Mouse (Mus musculus) forebrain, embryonic 14.5 days (tissue): ENCODE results near the gene Pxylp1. TPM values are rescaled to one million over a fixed set of nuclear protein-coding genes. Genes with fewer than 3 reads are reported as not detected.

ENCODE experiments used
- ATAC-seq: fragments of 200-750 bp; cut with Nextera tagmentation; 2 replicates; pipeline ENCODE4 v1.8.0; 2017; ENCODE audit warnings: mild to moderate bottlenecking, moderate library complexity
- DNase-seq: peaks from one replicate; pipeline ENCODE4 v3.0.0-alpha.2; 2015; ENCODE audit warnings: low spot score
- H3K27ac ChIP-seq: fragments of 300-500 bp; sonication (generic); 2 replicates; pipeline ENCODE4 v1.5.1; 2014; ENCODE audit warnings: low read depth, mild to moderate bottlenecking, control low read depth, low read length, moderate library complexity
- H3K27me3 ChIP-seq: fragments of 300-500 bp; sonication (generic); replicated peaks from 2 replicates; pipeline ENCODE4 v1.6.1; 2014; ENCODE audit warnings: low read length, control low read depth, mixed read lengths; ENCODE audit not compliant: control insufficient read depth, insufficient read depth
- H3K36me3 ChIP-seq: fragments of 300-500 bp; sonication (generic); 2 replicates; pipeline ENCODE4 v1.6.1; 2014; ENCODE audit warnings: low read length, control low read depth; ENCODE audit not compliant: control insufficient read depth, insufficient read depth
- H3K4me1 ChIP-seq: fragments of 300-500 bp; sonication (generic); 2 replicates; pipeline ENCODE4 v1.6.1; 2014; ENCODE audit warnings: antibody characterized with exemption, low read length, control low read depth; ENCODE audit not compliant: control insufficient read depth, insufficient read depth
- H3K4me2 ChIP-seq: fragments of 300-500 bp; sonication (generic); 2 replicates; pipeline ENCODE4 v1.6.1; 2014; ENCODE audit warnings: mild to moderate bottlenecking, control low read depth, low read length
- H3K4me3 ChIP-seq: fragments of 300-500 bp; sonication (generic); 2 replicates; pipeline ENCODE4 v1.5.1; 2014; ENCODE audit warnings: low read depth, low read length, control low read depth
- H3K9ac ChIP-seq: fragments of 300-500 bp; sonication (generic); 2 replicates; pipeline ENCODE4 v1.6.1; 2014; ENCODE audit warnings: mild to moderate bottlenecking, low read length, control low read depth, moderate library complexity
- H3K9me3 ChIP-seq: fragments of 300-500 bp; sonication (generic); replicated peaks from 2 replicates; pipeline ENCODE4 v1.6.1; 2016; ENCODE audit warnings: low read length, control low read depth, mixed read lengths; ENCODE audit not compliant: control insufficient read depth
- WGBS: fragments of 180-500 bp; shearing (Covaris S2); extraction: QIAGEN DNeasy Blood & Tissue Kit; methylation state at CpG from one replicate; pipeline ENCODE4 v1.1.7; 2014; 5-methylcytosine and 5-hydroxymethylcytosine counted together
- polyA plus RNA-seq: library from polyadenylated mRNA; unstranded; fragments of >200 nt; fragmentation: Nextera tagmentation; extraction: Ambion mirVana; gene quantifications from 2 replicates; pipeline ENCODE4 v1.2.1, GENCODE M21; 2014

The Pxylp1 gene
- polyA plus RNA-seq, 1 experiment from 2014 or later = 45.4 TPM

DNA sequence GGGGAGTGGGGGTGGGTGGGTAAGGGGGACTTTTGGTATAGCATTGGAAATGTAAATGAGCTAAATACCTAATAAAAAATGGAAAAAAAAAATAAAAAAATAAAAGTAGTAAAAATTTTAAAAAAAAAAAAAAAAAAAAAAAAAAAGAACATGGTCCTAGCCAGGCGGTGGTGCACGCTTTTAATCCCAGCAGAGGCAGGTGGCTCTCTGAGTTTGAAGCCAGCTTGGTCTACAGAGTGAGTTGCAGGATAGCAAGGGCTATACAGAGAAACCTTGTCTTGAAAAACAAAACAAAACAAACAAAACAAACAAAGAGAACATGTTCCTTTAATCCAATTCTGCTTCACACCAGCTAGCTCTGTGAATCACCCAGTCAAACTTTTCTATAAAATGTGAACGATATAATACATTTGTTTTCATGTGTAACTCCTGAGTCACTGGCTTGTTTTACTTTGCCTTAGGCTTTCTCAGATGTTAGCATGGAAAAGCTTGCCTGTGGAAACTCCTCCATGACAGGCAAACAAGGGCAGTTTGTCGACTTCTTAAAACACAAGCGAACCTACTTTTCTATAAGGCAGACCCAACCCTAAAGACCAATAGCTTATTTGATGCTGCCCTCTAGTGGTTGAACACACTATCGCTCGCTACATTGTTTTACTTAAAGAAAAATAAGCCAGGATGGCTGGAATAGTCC is 74.2 kb downstream of the Pxylp1 start:
- 36% methylated on average over 7 of the region's 7 CpGs for WGBS
- Histone ChIP-seq H3K4me3 (no peak overlapping the region), H3K9ac (no peak overlapping the region), H3K27me3 (no peaks in the 10 kb centered on the region), H3K27ac (no peak overlapping the region), H3K4me2 (no peak overlapping the region), H3K9me3 (no peaks in the 10 kb centered on the region), H3K36me3 (no peaks in the 10 kb centered on the region), H3K4me1 (no peaks in the 10 kb centered on the region)
- peak; percentile 83 for ATAC-seq
- DNase-seq = peak; percentile 94

GRCm38 (mm10) chr9:96811996-96812395 is 80.5 kb downstream of the Pxylp1 start:
- H3K36me3 ChIP-seq = no peaks in the 10 kb centered on the region
- DNase-seq (peak; percentile 35), ATAC-seq (no peak)
- H3K27me3 ChIP-seq = no peaks in the 10 kb centered on the region
- no peak overlapping the region for H3K4me2 ChIP-seq
- no peaks in the 10 kb centered on the region for H3K9me3 ChIP-seq
- H3K9ac ChIP-seq = no peak overlapping the region
- H3K4me3 ChIP-seq = no peak overlapping the region
- 5% methylated on average over 4 of the region's 4 CpGs for WGBS
- H3K27ac ChIP-seq = no peak overlapping the region
- no peaks in the 10 kb centered on the region for H3K4me1 ChIP-seq

GRCm38 (mm10) chr9:96800131-96800825 is 92.2 kb downstream of the Pxylp1 start:
- no peaks in the 10 kb centered on the region for H3K36me3 ChIP-seq
- H3K9ac ChIP-seq = no peak overlapping the region
- no peak overlapping the region for H3K27ac ChIP-seq
- no peak overlapping the region for H3K4me3 ChIP-seq
- no peaks in the 10 kb centered on the region for H3K9me3 ChIP-seq
- no peak for ATAC-seq
- peak; percentile 56 for DNase-seq
- WGBS = 23% methylated on average over 5 of the region's 5 CpGs
- peaks cover 2% of the 10 kb centered on the region; the same call in 1 of the 2 replicates for H3K4me1 ChIP-seq
- H3K4me2 ChIP-seq = no peak overlapping the region
- H3K27me3 ChIP-seq = no peaks in the 10 kb centered on the region

GRCm38 (mm10) chr9:96797311-96797710 is 95.2 kb downstream of the Pxylp1 start:
- WGBS = 97% methylated on average over 3 of the region's 3 CpGs
- ATAC-seq = no peak
- H3K4me3 ChIP-seq = no peak overlapping the region
- H3K4me2 ChIP-seq = no peak overlapping the region
- no peak overlapping the region for H3K27ac ChIP-seq
- peaks cover 2% of the 10 kb centered on the region; the same call in 1 of the 2 replicates for H3K4me1 ChIP-seq
- H3K27me3 ChIP-seq = no peaks in the 10 kb centered on the region
- no peak overlapping the region for H3K9ac ChIP-seq
- DNase-seq = no peak
- H3K36me3 ChIP-seq = no peaks in the 10 kb centered on the region
- no peaks in the 10 kb centered on the region for H3K9me3 ChIP-seq

GRCm38 (mm10) chr9:96795399-96795928 is 97.0 kb downstream of the Pxylp1 start:
- peak overlapping the region; percentile 34 for H3K4me3 ChIP-seq
- no peaks in the 10 kb centered on the region for H3K27me3 ChIP-seq
- DNase-seq (peak; percentile 86), ATAC-seq (peak; percentile 91)
- H3K9me3 ChIP-seq = no peaks in the 10 kb centered on the region
- peaks cover 2% of the 10 kb centered on the region; the same call in 1 of the 2 replicates for H3K4me1 ChIP-seq
- H3K4me2 ChIP-seq = peak overlapping the region; percentile 49
- H3K36me3 ChIP-seq = no peaks in the 10 kb centered on the region
- peak overlapping the region; percentile 46 for H3K9ac ChIP-seq
- H3K27ac ChIP-seq = no peak overlapping the region
- WGBS = 18% methylated on average over 10 of the region's 10 CpGs

DNA sequence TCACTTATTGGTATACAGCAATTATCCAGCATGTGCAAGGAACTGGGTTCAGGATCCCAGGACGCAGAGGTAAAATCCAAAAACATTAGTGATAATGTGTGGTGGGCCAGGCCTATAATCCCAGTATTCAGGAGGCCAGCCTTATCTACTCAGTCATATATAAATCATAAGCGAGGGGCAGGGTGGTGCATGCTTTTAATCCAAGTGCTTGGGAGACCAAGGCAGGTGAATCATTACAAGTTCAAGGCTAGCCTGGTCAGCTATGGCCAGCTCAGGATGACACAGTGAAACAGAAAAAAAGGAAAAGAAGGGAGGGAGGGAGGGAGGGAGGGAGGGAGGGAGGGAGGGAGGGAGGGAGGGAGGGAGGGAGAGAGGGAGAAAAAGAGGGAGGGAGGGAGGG is 97.9 kb downstream of the Pxylp1 start:
- Histone ChIP-seq H3K4me2 (no peak overlapping the region), H3K9me3 (no peaks in the 10 kb centered on the region), H3K4me3 (no peak overlapping the region), H3K27ac (no peak overlapping the region), H3K27me3 (no peaks in the 10 kb centered on the region), H3K4me1 (peaks cover 2% of the 10 kb centered on the region; the same call in 1 of the 2 replicates), H3K9ac (no peak overlapping the region), H3K36me3 (no peaks in the 10 kb centered on the region)
- ATAC-seq (no peak), DNase-seq (no peak)
- 96% methylated on average over 2 of the region's 2 CpGs for WGBS

GRCm38 (mm10) chr9:96792543-96792942 is 99.9 kb downstream of the Pxylp1 start:
- DNase-seq (no peak), ATAC-seq (no peak)
- Histone ChIP-seq H3K4me3 (no peak overlapping the region), H3K36me3 (no peaks in the 10 kb centered on the region), H3K27me3 (no peaks in the 10 kb centered on the region), H3K4me1 (no peaks in the 10 kb centered on the region), H3K9me3 (no peaks in the 10 kb centered on the region), H3K9ac (no peak overlapping the region), H3K27ac (no peak overlapping the region), H3K4me2 (no peak overlapping the region)
- 80% methylated on average over 2 of the region's 2 CpGs for WGBS

DNA sequence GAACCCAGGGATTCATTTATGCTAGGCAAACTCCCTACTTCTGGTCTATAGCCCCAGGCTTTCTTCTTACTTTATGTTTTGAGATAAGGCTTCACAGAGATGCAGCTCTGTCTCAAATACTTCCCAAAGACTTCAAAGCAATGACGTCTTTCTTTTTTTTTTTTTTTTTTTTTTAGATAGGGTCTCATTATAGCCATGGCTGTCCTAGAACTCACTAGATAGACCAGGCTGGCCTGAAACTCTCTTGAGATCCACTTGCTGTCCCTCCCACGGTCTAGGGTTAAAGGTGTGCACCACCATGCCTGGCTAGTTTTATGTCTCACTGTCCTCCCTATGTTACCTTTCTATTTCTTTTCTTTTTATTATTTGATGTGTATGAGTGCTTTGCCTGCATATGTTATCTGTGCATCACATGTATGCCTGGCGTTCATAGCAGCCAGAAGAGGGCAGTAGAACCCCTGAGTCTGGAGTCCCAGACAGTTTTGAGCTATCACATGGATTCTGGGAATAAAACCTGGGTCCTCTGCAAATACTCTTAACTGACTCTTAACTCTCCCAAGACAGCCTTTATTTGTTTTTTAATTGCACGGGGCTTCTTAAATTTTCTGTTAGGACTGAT is 102.0 kb downstream of the Pxylp1 start:
- no peaks in the 10 kb centered on the region for H3K4me1 ChIP-seq
- no peaks in the 10 kb centered on the region for H3K27me3 ChIP-seq
- H3K36me3 ChIP-seq = no peaks in the 10 kb centered on the region
- H3K4me3 ChIP-seq = no peak overlapping the region
- DNase-seq (no peak), ATAC-seq (no peak)
- H3K9ac ChIP-seq = no peak overlapping the region
- H3K4me2 ChIP-seq = no peak overlapping the region
- no peak overlapping the region for H3K27ac ChIP-seq
- WGBS = 44% methylated on average over 4 of the region's 4 CpGs
- H3K9me3 ChIP-seq = no peaks in the 10 kb centered on the region
